Mouse (Mus musculus) heart, embryonic 11.5 days (tissue): Measurements from ENCODE around the gene Dph1. TPM values are rescaled to one million over a fixed set of nuclear protein-coding genes. Genes with fewer than 3 reads are reported as not detected.

Experiments
- ATAC-seq: fragments of 200-750 bp; cut with Nextera tagmentation; replicated peaks from 2 replicates; pipeline ENCODE4 v1.8.0; 2017; ENCODE audit warnings: moderate library complexity; ENCODE audit not compliant: insufficient number of reproducible peaks, low FRiP score, low TSS enrichment
- H3K27ac ChIP-seq: fragments of 300-500 bp; sonication (generic); 2 replicates; pipeline ENCODE4 v1.5.1; 2014; ENCODE audit warnings: mild to moderate bottlenecking, low read depth, low read length
- H3K27me3 ChIP-seq: fragments of 300-500 bp; sonication (generic); 2 replicates; pipeline ENCODE4 v1.6.1; 2014; ENCODE audit warnings: mild to moderate bottlenecking, low read length, mixed read lengths; ENCODE audit not compliant: control insufficient read depth, insufficient read depth
- H3K36me3 ChIP-seq: fragments of 300-500 bp; sonication (generic); 2 replicates; pipeline ENCODE4 v1.6.1; 2014; ENCODE audit warnings: mild to moderate bottlenecking, low read length, moderate library complexity, mixed read lengths; ENCODE audit not compliant: control insufficient read depth, insufficient read depth
- H3K4me1 ChIP-seq: fragments of 300-500 bp; sonication (generic); 2 replicates; pipeline ENCODE4 v1.6.1; 2014; ENCODE audit warnings: low read length; ENCODE audit not compliant: control insufficient read depth, insufficient read depth
- H3K4me2 ChIP-seq: fragments of 300-500 bp; sonication (generic); 2 replicates; pipeline ENCODE4 v1.6.1; 2014; ENCODE audit warnings: mild to moderate bottlenecking, moderate library complexity
- H3K4me3 ChIP-seq: fragments of 300-500 bp; sonication (generic); 2 replicates; pipeline ENCODE4 v1.5.1; 2014; ENCODE audit warnings: low read depth, low read length
- H3K9ac ChIP-seq: fragments of 300-500 bp; sonication (generic); 2 replicates; pipeline ENCODE4 v1.6.1; 2014; ENCODE audit warnings: mild to moderate bottlenecking, low read depth, low read length, moderate library complexity
- H3K9me3 ChIP-seq: fragments of 300-500 bp; sonication (generic); replicated peaks from 2 replicates; pipeline ENCODE4 v1.6.1; 2016; ENCODE audit warnings: low read length; ENCODE audit not compliant: control insufficient read depth
- WGBS: fragments of 180-500 bp; shearing (Covaris S2); extraction: QIAGEN DNeasy Blood & Tissue Kit; methylation state at CpG from one replicate; pipeline ENCODE4 v1.1.7; 2014; ENCODE audit not compliant: insufficient replicate concordance; 5-methylcytosine and 5-hydroxymethylcytosine counted together
- polyA plus RNA-seq: library from polyadenylated mRNA; unstranded; fragments of >200 nt; fragmentation: Nextera tagmentation; extraction: Ambion mirVana; gene quantifications from 2 replicates; pipeline ENCODE4 v1.2.1, GENCODE M21; 2014

The Dph1 gene
- polyA plus RNA-seq, 1 experiment from 2014 or later, result 16.5 TPM

- ATAC-seq, result no peak
- no peak overlapping the region for H3K4me2 ChIP-seq
- no peaks in the 10 kb centered on the region for H3K36me3 ChIP-seq
- H3K4me1 ChIP-seq, result peaks cover 38% of the 10 kb centered on the region
- WGBS, result 69% methylated on average over 4 of the region's 4 CpGs
- H3K27me3 ChIP-seq, result peaks cover 36% of the 10 kb centered on the region
- no peak overlapping the region for H3K27ac ChIP-seq
- H3K9ac ChIP-seq, result no peak overlapping the region
- no peak overlapping the region for H3K4me3 ChIP-seq
- H3K9me3 ChIP-seq, result no peaks in the 10 kb centered on the region
Measured at GRCm38 (mm10) chr11:75198792-75199191, 7.8 kb upstream of the Dph1 start.

- Histone ChIP-seq H3K27me3 (peaks cover 43% of the 10 kb centered on the region), H3K4me1 (peaks cover 33% of the 10 kb centered on the region), H3K9me3 (no peaks in the 10 kb centered on the region), H3K27ac (no peak overlapping the region), H3K4me3 (no peak overlapping the region), H3K9ac (no peak overlapping the region), H3K36me3 (no peaks in the 10 kb centered on the region), H3K4me2 (no peak overlapping the region)
- ATAC-seq, result no peak
- WGBS, result 46% methylated on average over 7 of the region's 7 CpGs
Measured at GRCm38 (mm10) chr11:75197956-75198355, 6.9 kb upstream of the Dph1 start.

- H3K4me3 ChIP-seq, result no peak overlapping the region
- no peaks in the 10 kb centered on the region for H3K36me3 ChIP-seq
- H3K4me1 ChIP-seq, result peaks cover 36% of the 10 kb centered on the region
- no peak overlapping the region for H3K4me2 ChIP-seq
- peaks cover 53% of the 10 kb centered on the region for H3K27me3 ChIP-seq
- H3K9me3 ChIP-seq, result no peaks in the 10 kb centered on the region
- no peak overlapping the region; the same call in 1 of the 2 replicates for H3K27ac ChIP-seq
- no peak overlapping the region for H3K9ac ChIP-seq
- 54% methylated on average over 6 of the region's 6 CpGs for WGBS
- ATAC-seq, result no peak
Measured at GRCm38 (mm10) chr11:75196131-75196530, 5.1 kb upstream of the Dph1 start.

GRCm38 (mm10) chr11:75194850-75195461, 3.9 kb upstream of the Dph1 start:
- peak overlapping the region; percentile 78 for H3K9ac ChIP-seq
- no peak overlapping the region for H3K27ac ChIP-seq
- H3K4me3 ChIP-seq, result peak overlapping the region; percentile 51
- H3K27me3 ChIP-seq, result peaks cover 53% of the 10 kb centered on the region
- ATAC-seq, result 0 out of 2 replicates have a peak, but pooled peaks have one; percentile 23
- 1% methylated on average over 39 of the region's 39 CpGs for WGBS
- no peaks in the 10 kb centered on the region for H3K9me3 ChIP-seq
- no peaks in the 10 kb centered on the region for H3K36me3 ChIP-seq
- peaks cover 35% of the 10 kb centered on the region for H3K4me1 ChIP-seq
- H3K4me2 ChIP-seq, result peak overlapping the region; percentile 81

- Histone ChIP-seq H3K27ac (peak overlapping the region; percentile 62), H3K27me3 (peaks cover 53% of the 10 kb centered on the region), H3K9ac (peak overlapping the region; percentile 78), H3K4me3 (peak overlapping the region; percentile 51), H3K4me2 (peak overlapping the region; percentile 81), H3K36me3 (no peaks in the 10 kb centered on the region), H3K4me1 (peaks cover 38% of the 10 kb centered on the region), H3K9me3 (no peaks in the 10 kb centered on the region)
- ATAC-seq, result no peak
- under 1% methylated on average over 52 of the region's 52 CpGs for WGBS
Measured at GRCm38 (mm10) chr11:75194121-75194849, 3.2 kb upstream of the Dph1 start.

- peak within 1 kb of the TSS; percentile 78 for H3K9ac ChIP-seq
- H3K4me1 ChIP-seq, result peaks cover 41% of the 10 kb centered on the region
- H3K27ac ChIP-seq, result peak within 1 kb of the TSS; percentile 62
- WGBS, result 1% methylated on average over 81 of the region's 84 CpGs
- ATAC-seq, result no peak
- H3K4me3 ChIP-seq, result peak within 1 kb of the TSS; percentile 51
- H3K27me3 ChIP-seq, result peaks cover 53% of the 10 kb centered on the region
- peak within 1 kb of the TSS; percentile 81 for H3K4me2 ChIP-seq
- H3K9me3 ChIP-seq, result no peaks in the 10 kb centered on the region
- H3K36me3 ChIP-seq, result no peaks in the 10 kb centered on the region
Measured at GRCm38 (mm10) chr11:75193256-75194071, 2.4 kb upstream of the Dph1 start, which contains the start of gene Rtn4rl1. Gene Rtn4rl1 (plus strand): TSS chr11:75193783.

GRCm38 (mm10) chr11:75192336-75193214, 1.5 kb upstream of the Dph1 start:
- Histone ChIP-seq H3K9me3 (no peaks in the 10 kb centered on the region), H3K4me2 (peak overlapping the region; percentile 81), H3K9ac (peak overlapping the region; percentile 78), H3K36me3 (no peaks in the 10 kb centered on the region), H3K4me3 (peak overlapping the region; percentile 51), H3K27me3 (peaks cover 53% of the 10 kb centered on the region), H3K4me1 (peaks cover 41% of the 10 kb centered on the region), H3K27ac (peak overlapping the region; percentile 62)
- ATAC-seq, result peak; percentile 36; the same call in 1 of the 2 replicates
- 24% methylated on average over 13 of the region's 13 CpGs for WGBS

- no peak for ATAC-seq
- 58% methylated on average over 6 of the region's 6 CpGs for WGBS
- H3K27me3 ChIP-seq, result peaks cover 47% of the 10 kb centered on the region
- H3K4me3 ChIP-seq, result no peak overlapping the region
- H3K4me2 ChIP-seq, result no peak overlapping the region
- no peak overlapping the region for H3K9ac ChIP-seq
- H3K36me3 ChIP-seq, result no peaks in the 10 kb centered on the region
- H3K27ac ChIP-seq, result no peak overlapping the region
- H3K9me3 ChIP-seq, result no peaks in the 10 kb centered on the region
- peaks cover 38% of the 10 kb centered on the region for H3K4me1 ChIP-seq
Measured at GRCm38 (mm10) chr11:75191841-75192240, 800 bp upstream of the Dph1 start.
